Mouse (Mus musculus): Measurements from ENCODE around the gene Olfr985.

The Olfr985 gene

GRCm38 (mm10) chr9:40130084-40130483 lies at the start of gene Olfr985:
Gene Olfr985, minus strand, starts transcription at chr9:40130184.
- DNase-seq (ENCODE audit: low spot score): no peak

- DNase-seq (ENCODE audit: low spot score): no peak
Measured at GRCm38 (mm10) chr9:40177017-40177416, 47.0 kb upstream of the Olfr985 start.

GRCm38 (mm10) chr9:40166446-40166845 lies 36.5 kb upstream of the Olfr985 start:
- DNase-seq (ENCODE audit: low spot score): no peak

GRCm38 (mm10) chr9:40155118-40155644 lies 25.2 kb upstream of the Olfr985 start:
- no peak for DNase-seq (ENCODE audit: low spot score)

GRCm38 (mm10) chr9:40141544-40141943 lies 11.6 kb upstream of the Olfr985 start:
- no peak for DNase-seq (ENCODE audit: low spot score)

- no peak for DNase-seq (ENCODE audit: low spot score)
Measured at GRCm38 (mm10) chr9:40139484-40139883, 9.5 kb upstream of the Olfr985 start.

- no peak for DNase-seq (ENCODE audit: low spot score)
Measured at GRCm38 (mm10) chr9:40136987-40137688, 7.2 kb upstream of the Olfr985 start.

- no peak for DNase-seq (ENCODE audit: low spot score)
Measured at GRCm38 (mm10) chr9:40130556-40130955, 572 bp upstream of the Olfr985 start.

- DNase-seq (ENCODE audit: low spot score): no peak
Measured at GRCm38 (mm10) chr9:40117287-40117659, 12.7 kb downstream of the Olfr985 start.

- no peak for DNase-seq (ENCODE audit: low spot score)
Measured at GRCm38 (mm10) chr9:40116645-40117286, 13.2 kb downstream of the Olfr985 start.

GRCm38 (mm10) chr9:40114106-40114505 lies 15.9 kb downstream of the Olfr985 start, which contains the start of gene Olfr984:
Gene Olfr984, minus strand, starts transcription at chr9:40114206.
- DNase-seq (ENCODE audit: low spot score): no peak

GRCm38 (mm10) chr9:40094769-40095168 lies 35.2 kb downstream of the Olfr985 start:
- no peak for DNase-seq (ENCODE audit: low spot score)

GRCm38 (mm10) chr9:40093495-40093894 lies 36.5 kb downstream of the Olfr985 start, which contains the start of gene Olfr983:
Gene Olfr983, minus strand, starts transcription at chr9:40093595.
- no peak for DNase-seq (ENCODE audit: low spot score)

Measured in c-Kit-positive CD71-positive TER-119-positive erythroid progenitor cells, embryonic 14.5 days (primary cell).